Mouse (Mus musculus) myocyte (in vitro differentiated cells): ENCODE data around the gene Hhatl. TPM values are rescaled to one million over a fixed set of nuclear protein-coding genes. Genes with fewer than 3 reads are reported as not detected.

Source experiments
- H3K27me3 ChIP-seq: one replicate; pipeline ENCODE4 v1.6.1; 2011; ENCODE audit not compliant: control insufficient read depth, insufficient read depth, insufficient read length
- H3K36me3 ChIP-seq: one replicate; pipeline ENCODE4 v1.6.1; 2011; ENCODE audit not compliant: control insufficient read depth, insufficient read depth
- H3K4me2 ChIP-seq: one replicate; pipeline ENCODE4 v1.6.1; 2011; ENCODE audit warnings: low read depth, control low read depth
- H3K4me3 ChIP-seq: one replicate; pipeline ENCODE4 v1.5.1; 2011; ENCODE audit warnings: mild to moderate bottlenecking, control low read depth, moderate library complexity
- H3K79me2 ChIP-seq: one replicate; pipeline ENCODE4 v1.6.1; 2011; ENCODE audit not compliant: control insufficient read depth, insufficient read depth
- H3ac ChIP-seq: one replicate; pipeline ENCODE4 v1.6.1; 2011; ENCODE audit not compliant: control insufficient read depth, insufficient read length
- CEBPB ChIP-seq: IDR thresholded peaks from 2 replicates; pipeline ENCODE4 v1.6.1; 2011; ENCODE audit warnings: mild to moderate bottlenecking, moderate library complexity; ENCODE audit not compliant: poor library complexity, insufficient read depth, severe bottlenecking
- E2F4 ChIP-seq: IDR thresholded peaks from one replicate; pipeline ENCODE4 v1.6.1; 2011; ENCODE audit warnings: mild to moderate bottlenecking, control low read depth, moderate library complexity; ENCODE audit not compliant: insufficient read depth
- MAX ChIP-seq: IDR thresholded peaks from one replicate; pipeline ENCODE4 v1.6.1; 2011; ENCODE audit warnings: low read depth, mild to moderate bottlenecking, control low read depth
- MYOD1 ChIP-seq, 3 experiments: IDR thresholded peaks; one replicate each; pipeline ENCODE4 v1.6.1; 2011; ENCODE audit warnings: control low read depth in 2 of 3, low read depth in 2 of 3, mild to moderate bottlenecking in 2 of 3, moderate library complexity in 1 of 3; ENCODE audit not compliant: insufficient read length in 2 of 3, control insufficient read depth in 1 of 3
- MYOG ChIP-seq, 3 experiments: IDR thresholded peaks; one replicate each; pipeline ENCODE4 v1.6.1; 2011; ENCODE audit warnings: control low read depth in 2 of 3, low read depth in 2 of 3, mild to moderate bottlenecking in 2 of 3; ENCODE audit not compliant: insufficient read length in 2 of 3, control insufficient read depth in 1 of 3, insufficient read depth in 1 of 3
- POLR2A ChIP-seq: IDR thresholded peaks from one replicate; pipeline ENCODE4 v1.6.1; 2011; ENCODE audit warnings: low read depth, mild to moderate bottlenecking, control low read depth, moderate library complexity; ENCODE audit not compliant: insufficient read length
- POLR2AphosphoS2 ChIP-seq: IDR thresholded peaks from one replicate; pipeline ENCODE4 v1.6.1; 2011; ENCODE audit warnings: low read depth, control low read depth; ENCODE audit not compliant: insufficient read length
- REST ChIP-seq: IDR thresholded peaks from one replicate; pipeline ENCODE4 v1.6.1; 2011; ENCODE audit warnings: mild to moderate bottlenecking, control low read depth, moderate library complexity; ENCODE audit not compliant: insufficient read depth, insufficient read length
- SRF ChIP-seq: IDR thresholded peaks from one replicate; pipeline ENCODE4 v1.6.1; 2011; ENCODE audit warnings: low read depth; ENCODE audit not compliant: control insufficient read depth, insufficient read length
- TCF12 ChIP-seq: IDR thresholded peaks from one replicate; pipeline ENCODE4 v1.6.1; 2011; ENCODE audit warnings: mild to moderate bottlenecking, control low read depth; ENCODE audit not compliant: poor library complexity, insufficient read depth, severe bottlenecking
- TCF3 ChIP-seq: IDR thresholded peaks from one replicate; pipeline ENCODE4 v1.6.1; 2011; ENCODE audit warnings: low read depth, control low read depth; ENCODE audit not compliant: insufficient read length
- USF1 ChIP-seq: IDR thresholded peaks from one replicate; pipeline ENCODE4 v1.6.1; 2011; ENCODE audit warnings: low read depth, mild to moderate bottlenecking, control low read depth, moderate library complexity
- polyA plus RNA-seq: library from polyadenylated mRNA; unstranded; fragments of >200 nt; fragmentation: generic; extraction: Trizol; gene quantifications from one replicate; pipeline ENCODE4 v1.2.1, GENCODE M21; 2012; ENCODE audit warnings: missing spikeins

The Hhatl gene
- polyA plus RNA-seq, 1 experiment = 1.9 TPM

DNA sequence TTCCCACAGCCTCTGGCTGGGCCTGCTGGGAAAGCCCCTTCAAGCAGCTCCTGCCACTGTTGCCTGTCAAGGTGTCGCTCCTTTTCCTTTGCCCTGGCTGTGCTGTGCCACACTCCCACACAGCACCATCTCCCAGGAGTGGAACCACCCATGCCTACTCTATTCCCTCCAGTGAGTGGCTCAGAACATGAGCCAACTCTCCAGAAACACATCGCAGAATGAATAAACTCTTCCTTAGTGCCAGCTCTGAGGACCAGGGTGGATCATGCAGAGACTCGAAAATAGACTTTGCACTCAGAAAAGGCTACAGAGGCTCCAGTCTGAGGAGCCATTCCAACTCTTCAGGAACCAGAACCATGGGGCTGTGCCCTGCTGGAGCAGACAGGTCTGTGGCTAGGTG is 34.0 kb upstream of the Hhatl start:
- H3K4me2 ChIP-seq = no peak overlapping the region
- H3ac ChIP-seq = no peak overlapping the region
- no peaks in the 10 kb centered on the region for H3K36me3 ChIP-seq
- H3K4me3 ChIP-seq = no peak overlapping the region
- no peaks in the 10 kb centered on the region for H3K79me2 ChIP-seq
- H3K27me3 ChIP-seq = no peaks in the 10 kb centered on the region
- TF ChIP-seq SRF (no peak), TCF12 (no peak), POLR2AphosphoS2 (no peak), MYOG (IDR thresholded peaks at IDR 0.05; ENCODE audit: control insufficient read depth in 1 of 3, insufficient read depth in 1 of 3, insufficient read length in 2 of 3, low read depth in 2 of 3) (no peak), MYOD1 (IDR thresholded peaks at IDR 0.05; ENCODE audit: control insufficient read depth in 1 of 3, insufficient read length in 2 of 3, low read depth in 2 of 3) (no peak), USF1 (no peak), REST (no peak), POLR2A (no peak), TCF3 (no peak), CEBPB (no peak), MAX (no peak), E2F4 (no peak)

- Histone ChIP-seq H3K27me3 (no peaks in the 10 kb centered on the region), H3K4me3 (no peak overlapping the region), H3K36me3 (no peaks in the 10 kb centered on the region), H3ac (no peak overlapping the region), H3K4me2 (no peak overlapping the region), H3K79me2 (no peaks in the 10 kb centered on the region)
- TF ChIP-seq REST (no peak), TCF3 (no peak), POLR2AphosphoS2 (no peak), MYOG (IDR thresholded peaks at IDR 0.05; ENCODE audit: control insufficient read depth in 1 of 3, insufficient read depth in 1 of 3, insufficient read length in 2 of 3, low read depth in 2 of 3) (no peak), USF1 (no peak)
Observed at GRCm38 (mm10) chr9:121823991-121824390, 31.7 kb upstream of the Hhatl start.

DNA sequence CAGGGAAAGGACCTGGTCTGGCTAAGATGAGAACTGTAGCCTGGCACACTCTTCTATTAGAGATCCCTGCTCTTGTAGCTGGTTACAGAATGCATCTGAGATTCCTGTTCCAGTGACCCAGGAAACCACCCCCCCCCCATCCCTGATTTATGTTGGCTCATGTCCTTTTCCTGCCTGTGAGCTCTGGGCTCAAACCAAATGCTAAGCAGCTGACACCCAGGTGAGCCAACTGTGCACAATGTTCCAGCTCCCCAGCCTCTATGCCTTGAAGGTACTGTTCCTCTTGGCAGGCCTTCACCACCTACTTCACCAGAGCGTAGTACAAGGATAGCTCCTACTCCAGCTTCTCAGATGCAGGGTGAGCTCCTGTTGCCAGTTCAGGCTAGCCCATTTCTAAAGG is 30.7 kb upstream of the Hhatl start:
- H3K36me3 ChIP-seq = no peaks in the 10 kb centered on the region

DNA sequence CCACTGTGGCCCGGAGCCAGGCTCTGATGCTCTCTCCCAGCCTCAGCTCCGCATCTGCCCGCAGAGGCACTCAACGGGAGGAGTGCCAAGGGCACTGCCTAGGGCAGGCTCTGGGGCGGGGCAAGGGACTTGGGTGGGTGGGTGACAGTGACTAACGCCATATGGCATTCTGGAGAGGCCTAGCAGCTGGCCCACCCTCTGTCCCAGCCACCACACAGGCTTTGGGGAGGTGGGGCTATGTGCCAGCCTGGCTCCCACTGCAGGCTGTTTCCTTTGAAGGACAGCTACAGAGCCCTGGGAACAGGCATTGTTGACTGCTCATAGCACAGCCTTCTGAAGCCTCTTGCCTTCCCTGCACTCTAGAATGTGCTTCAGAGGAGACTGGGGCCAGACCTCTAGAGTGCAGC is 30.3 kb upstream of the Hhatl start:
- no peaks in the 10 kb centered on the region for H3K79me2 ChIP-seq
- no peak for TF ChIP-seq TCF12
- TF ChIP-seq MYOD1 (IDR thresholded peaks at IDR 0.05; ENCODE audit: control insufficient read depth in 1 of 3, insufficient read length in 2 of 3, low read depth in 2 of 3) = peak in 2 of 3 experiments; percentile 73 to 81
- peak in 2 of 3 experiments; percentile 64 to 88 for TF ChIP-seq MYOG (IDR thresholded peaks at IDR 0.05; ENCODE audit: control insufficient read depth in 1 of 3, insufficient read depth in 1 of 3, insufficient read length in 2 of 3, low read depth in 2 of 3)

More for the DNA sequence above, 30.7 kb upstream of the Hhatl start:
- TF ChIP-seq REST = no peak
- no peak for TF ChIP-seq MYOG (IDR thresholded peaks at IDR 0.05; ENCODE audit: control insufficient read depth in 1 of 3, insufficient read depth in 1 of 3, insufficient read length in 2 of 3, low read depth in 2 of 3)
- TF ChIP-seq TCF12 = no peak
- Histone ChIP-seq H3K27me3 (no peaks in the 10 kb centered on the region), H3K4me3 (no peak overlapping the region), H3K79me2 (no peaks in the 10 kb centered on the region), H3ac (no peak overlapping the region), H3K4me2 (peak overlapping the region; percentile 24)

DNA sequence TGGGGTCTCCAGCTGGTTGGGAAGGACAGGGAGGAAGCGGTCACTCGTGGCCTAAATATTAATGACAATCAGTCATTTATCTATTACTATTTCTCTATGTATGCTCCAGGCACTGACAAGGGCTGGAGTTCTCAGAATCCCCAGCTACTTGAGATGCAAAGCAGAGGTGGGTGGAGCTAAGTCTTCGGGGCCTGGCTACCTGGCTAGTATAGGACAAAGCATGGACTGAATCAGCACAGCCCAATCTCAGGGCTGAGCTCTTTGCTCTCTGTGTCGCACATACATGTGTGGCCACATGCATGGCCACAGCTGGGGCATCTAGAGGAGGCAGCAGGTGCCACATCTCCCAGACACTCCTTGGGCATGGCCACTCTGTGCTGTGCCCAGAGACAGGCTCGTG is 28.5 kb upstream of the Hhatl start:
- Histone ChIP-seq H3K4me3 (no peak overlapping the region), H3K36me3 (no peaks in the 10 kb centered on the region), H3K27me3 (no peaks in the 10 kb centered on the region), H3ac (no peak overlapping the region), H3K4me2 (no peak overlapping the region), H3K79me2 (no peaks in the 10 kb centered on the region)
- TF ChIP-seq MYOG (IDR thresholded peaks at IDR 0.05; ENCODE audit: control insufficient read depth in 1 of 3, insufficient read depth in 1 of 3, insufficient read length in 2 of 3, low read depth in 2 of 3) (peak in 1 of 3 experiments; percentile 5), USF1 (no peak)

More for the DNA sequence above, 30.3 kb upstream of the Hhatl start:
- Histone ChIP-seq H3K4me3 (no peak overlapping the region), H3K36me3 (no peaks in the 10 kb centered on the region), H3K4me2 (peak overlapping the region; percentile 24), H3K27me3 (no peaks in the 10 kb centered on the region), H3ac (no peak overlapping the region)
